Mouse (Mus musculus): ENCODE measurements around the gene Sgpl1.

DNA sequence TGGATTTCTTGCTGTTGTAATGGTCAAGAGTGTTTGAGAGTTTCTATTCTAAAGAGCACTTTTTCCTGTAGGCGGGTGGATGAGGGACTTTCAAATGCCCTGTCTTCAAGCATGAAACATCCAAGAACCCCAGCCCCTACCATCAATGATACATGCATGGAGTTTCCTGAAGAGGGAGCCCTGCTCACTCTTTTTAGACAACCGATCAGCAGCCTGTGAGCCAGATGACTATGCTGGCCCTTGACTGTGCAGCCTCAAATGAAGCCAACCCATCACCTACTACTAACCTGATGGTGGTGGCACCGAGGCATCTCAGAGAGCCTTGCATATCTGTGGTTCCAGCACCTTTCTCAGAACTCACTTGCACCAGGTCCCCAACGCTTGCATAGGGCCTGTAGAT lies 25.0 kb upstream of the Sgpl1 start:
- TF ChIP-seq USF1 (IDR thresholded peaks at IDR 0.05; ENCODE audit: low read depth) = no peak
- no peak for TF ChIP-seq MYOG (IDR thresholded peaks at IDR 0.05; ENCODE audit: control insufficient read depth, extremely low read depth, insufficient read length)
- no peak for TF ChIP-seq CTCF (IDR thresholded peaks at IDR 0.05; ENCODE audit: control insufficient read depth, insufficient read depth, insufficient read length)
- no peak for TF ChIP-seq MAX (IDR thresholded peaks at IDR 0.05)
- TF ChIP-seq MYOD1 (IDR thresholded peaks at IDR 0.05; ENCODE audit: control insufficient read depth, insufficient read length, low read depth) = no peak
- TF ChIP-seq CEBPB (IDR thresholded peaks at IDR 0.05; ENCODE audit: low read depth) = no peak
- TF ChIP-seq FOSL1 (IDR thresholded peaks at IDR 0.05; ENCODE audit: insufficient read depth, low read length, poor library complexity, severe bottlenecking) = no peak

Measured in C2C12 (cell line).